Mouse (Mus musculus): Measurements from ENCODE around the gene Gm3415.
"Not testable (repeated sequence)": the region's sequence is repeated elsewhere in the genome, so short reads cannot be mapped to it uniquely, and the experiment has no call there.

DNA sequence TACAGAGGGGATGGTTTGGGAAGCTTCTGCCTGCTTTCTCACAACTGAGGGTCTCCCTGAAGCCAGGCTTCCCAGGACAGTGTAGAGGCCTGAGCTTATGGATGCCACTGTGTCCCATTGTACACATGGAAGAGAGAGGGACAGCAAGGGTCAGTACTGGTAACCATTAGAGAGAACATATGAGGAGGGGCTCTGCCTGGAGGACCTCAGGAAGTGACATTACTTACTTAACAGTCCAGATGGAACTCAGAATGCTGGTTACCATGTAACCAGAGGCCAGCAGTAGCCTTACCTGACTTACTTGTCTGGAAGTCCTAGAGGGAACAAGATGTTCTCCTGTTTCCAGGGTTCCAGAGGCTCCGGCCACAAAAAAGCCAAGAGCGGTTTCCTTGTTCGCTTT is at the start of gene Gm3415:
- not testable (repeated sequence) for TF ChIP-seq MYOD1 (IDR thresholded peaks at IDR 0.05; ENCODE audit: control insufficient read depth in 1 of 3, insufficient read length in 2 of 3, low read depth in 2 of 3); POLR2AphosphoS2 (IDR thresholded peaks at IDR 0.05; ENCODE audit: insufficient read length, low read depth); USF1 (IDR thresholded peaks at IDR 0.05; ENCODE audit: low read depth); POLR2A (IDR thresholded peaks at IDR 0.05; ENCODE audit: insufficient read length, low read depth); TCF12 (IDR thresholded peaks at IDR 0.05; ENCODE audit: insufficient read depth, poor library complexity, severe bottlenecking); REST (IDR thresholded peaks at IDR 0.05; ENCODE audit: insufficient read depth, insufficient read length); MYOG (IDR thresholded peaks at IDR 0.05; ENCODE audit: control insufficient read depth in 1 of 3, insufficient read depth in 1 of 3, insufficient read length in 2 of 3, low read depth in 2 of 3); CEBPB (IDR thresholded peaks at IDR 0.05; ENCODE audit: insufficient read depth, poor library complexity, severe bottlenecking)

Data from myocyte (in vitro differentiated cells).